Mouse (Mus musculus) 416B (cell line): ENCODE data around the gene Chchd6.
A peak's percentile ranks its signal among the peaks of the same experiment; 100 is the strongest.

Experiments
- DNase-seq: peaks from one replicate; pipeline ENCODE4 v3.0.0; 2011; ENCODE audit warnings: low read depth

The Chchd6 gene

GRCm38 (mm10) chr6:89595018-89595776 is at the start of gene Chchd6:
TSS of gene Chchd6 (minus strand) at chr6:89595652.
- DNase-seq, result peak; percentile 89

- peak; percentile 98 for DNase-seq
Observed at GRCm38 (mm10) chr6:89644271-89645075, 49.0 kb upstream of the Chchd6 start.

- DNase-seq, result peak; percentile 92
Observed at GRCm38 (mm10) chr6:89643798-89644270, 48.4 kb upstream of the Chchd6 start, which contains the start of gene Txnrd3. TSS of gene Txnrd3 (plus strand) at chr6:89643988.

GRCm38 (mm10) chr6:89639025-89639424 is 43.6 kb upstream of the Chchd6 start:
- peak; percentile 60 for DNase-seq

- DNase-seq, result no peak
Observed at GRCm38 (mm10) chr6:89637977-89638376, 42.5 kb upstream of the Chchd6 start.

GRCm38 (mm10) chr6:89634400-89634799 is 38.9 kb upstream of the Chchd6 start:
- DNase-seq, result no peak

GRCm38 (mm10) chr6:89633115-89633514 is 37.7 kb upstream of the Chchd6 start:
- no peak for DNase-seq

- peak; percentile 89 for DNase-seq
Observed at GRCm38 (mm10) chr6:89631809-89632562, 36.5 kb upstream of the Chchd6 start.

- peak; percentile 90 for DNase-seq
Observed at GRCm38 (mm10) chr6:89628045-89628785, 32.8 kb upstream of the Chchd6 start.

GRCm38 (mm10) chr6:89622647-89623046 is 27.2 kb upstream of the Chchd6 start:
- DNase-seq, result peak; percentile 43

- no peak for DNase-seq
Observed at GRCm38 (mm10) chr6:89615373-89615755, 19.9 kb upstream of the Chchd6 start.

GRCm38 (mm10) chr6:89614596-89615372 is 19.3 kb upstream of the Chchd6 start:
- no peak for DNase-seq

- DNase-seq, result no peak
Observed at GRCm38 (mm10) chr6:89614107-89614471, 18.6 kb upstream of the Chchd6 start.

GRCm38 (mm10) chr6:89613336-89614106 is 18.1 kb upstream of the Chchd6 start:
- no peak for DNase-seq

GRCm38 (mm10) chr6:89607999-89608398 is 12.5 kb upstream of the Chchd6 start:
- DNase-seq, result peak; percentile 29

- no peak for DNase-seq
Observed at GRCm38 (mm10) chr6:89606096-89606495, 10.6 kb upstream of the Chchd6 start.

GRCm38 (mm10) chr6:89596510-89596909 is 1.1 kb upstream of the Chchd6 start:
- peak; percentile 83 for DNase-seq

GRCm38 (mm10) chr6:89595777-89596146 is 310 bp upstream of the Chchd6 start:
- DNase-seq, result no peak

- DNase-seq, result no peak
Observed at GRCm38 (mm10) chr6:89592016-89592415, 3.4 kb downstream of the Chchd6 start.

- no peak for DNase-seq
Observed at GRCm38 (mm10) chr6:89591531-89591930, 3.9 kb downstream of the Chchd6 start.
